Comparison of ENCODE assay signal across 8 mouse cellular contexts in genomic region chr3:26332400-26333238, GRCm38 (mm10). TPM values are rescaled to one million over a fixed set of nuclear protein-coding genes. Genes with fewer than 3 reads are reported as not detected.
DNase-seq lines count a peak whose midpoint lies in the region; ATAC-seq and TF ChIP-seq lines count a peak whose summit lies in the region.

Nlgn1 (minus strand) TSS chr3:26332460.

- no peak for TF ChIP-seq POLR2A in embryonic fibroblast, embryonic 13.5 days (IDR thresholded peaks at IDR 0.05; ENCODE audit: low read depth, low read length)
- no peak for TF ChIP-seq POLR2A in thymus, adult 2 months (IDR thresholded peaks at IDR 0.05; ENCODE audit: control insufficient read depth, extremely low read depth, insufficient read depth, low read length, poor library complexity)

- H3K4me1 ChIP-seq in kidney, embryonic 16.5 days (ENCODE audit: insufficient read depth, low read length): peaks cover 7% of the 10 kb centered on the region; the same call in 1 of the 2 replicates
- H3K4me1 ChIP-seq in embryonic fibroblast, embryonic 13.5 days (ENCODE audit: control insufficient read depth, insufficient read depth, low read length): no peaks in the 10 kb centered on the region
- no peaks in the 10 kb centered on the region for H3K4me1 ChIP-seq in thymus, adult 2 months (replicated peaks; ENCODE audit: control insufficient read depth, insufficient read depth, low read length)

- no peak for DNase-seq in kidney, adult 9 months
- DNase-seq in layer of hippocampus, postnatal 36 days: peak in 1 of 2 experiments; percentile 10
- DNase-seq in neural tube, embryonic 10.5 days (ENCODE audit: extremely low spot score, low spot score): peak; percentile 21
- DNase-seq in thymus, adult 2 months: no peak
- DNase-seq in cerebellum, adult 18-20 months: no peak

- no peaks in the 10 kb centered on the region for H3K9me3 ChIP-seq in kidney, embryonic 16.5 days (ENCODE audit: low read length)

- no peak for ATAC-seq in kidney, embryonic 16.5 days (ENCODE audit: low FRiP score, low TSS enrichment)
- ATAC-seq in granulocyte monocyte progenitor cell, adult 5-6 weeks (replicated peaks; ENCODE audit: poor library complexity, severe bottlenecking): no peak

- 4% methylated on average over 14 of the region's 14 CpGs for WGBS in kidney, embryonic 16.5 days
- 9% methylated on average over 14 of the region's 14 CpGs for WGBS in thymus, adult 2 months

- no peak for TF ChIP-seq CTCF in embryonic fibroblast, embryonic 13.5 days (IDR thresholded peaks at IDR 0.05; ENCODE audit: borderline replicate concordance, insufficient read depth, low read length)
- TF ChIP-seq CTCF in thymus, adult 2 months (IDR thresholded peaks at IDR 0.05; ENCODE audit: borderline replicate concordance, control insufficient read depth, extremely low read depth, insufficient read depth, low read length, poor library complexity): no peak

- no peak within 1 kb of the TSS for H3K27ac ChIP-seq in kidney, embryonic 16.5 days (ENCODE audit: low read length)
- no peak within 1 kb of the TSS for H3K27ac ChIP-seq in embryonic fibroblast, embryonic 13.5 days (ENCODE audit: insufficient read depth, low read length)
- no peak within 1 kb of the TSS for H3K27ac ChIP-seq in thymus, adult 2 months (ENCODE audit: control insufficient read depth, insufficient read depth, low read length)

- H3K27me3 ChIP-seq in kidney, embryonic 16.5 days (ENCODE audit: insufficient read depth, low read length): peaks cover 36% of the 10 kb centered on the region
- H3K27me3 ChIP-seq in thymus, adult 2 months (ENCODE audit: control insufficient read depth, insufficient read depth, low read length): no peaks in the 10 kb centered on the region

- no peaks in the 10 kb centered on the region for H3K36me3 ChIP-seq in kidney, embryonic 16.5 days (ENCODE audit: insufficient read depth, low read length)
- no peaks in the 10 kb centered on the region for H3K36me3 ChIP-seq in thymus, adult 2 months (ENCODE audit: control insufficient read depth, insufficient read depth, low read length)

- peak within 1 kb of the TSS; percentile 93 for H3K4me2 ChIP-seq in kidney, embryonic 16.5 days (replicated peaks; ENCODE audit: low read depth, low read length)

- H3K9ac ChIP-seq in kidney, embryonic 16.5 days (replicated peaks; ENCODE audit: low read length): peak within 1 kb of the TSS; percentile 64

- peak within 1 kb of the TSS; percentile 59 for H3K4me3 ChIP-seq in kidney, embryonic 16.5 days (ENCODE audit: low read length)
- peak within 1 kb of the TSS; percentile 37 for H3K4me3 ChIP-seq in embryonic fibroblast, embryonic 13.5 days (ENCODE audit: insufficient read depth, low read length)
- no peak within 1 kb of the TSS for H3K4me3 ChIP-seq in thymus, adult 2 months (ENCODE audit: control insufficient read depth, insufficient read depth, low read length)

RNA-seq across cellular contexts. Expression of gene Nlgn1, which starts in this region (rescaled TPM):
- 1.5 and 1.7 TPM in 2 replicates for polyA plus RNA-seq in kidney, embryonic 16.5 days (2015; fragmentation: Nextera tagmentation; extraction: Ambion mirVana)
- polyA plus RNA-seq in embryonic fibroblast, embryonic 13.5 days (2011; ENCODE audit: insufficient read length, low read depth, missing spikeins): 0.15 and 0.26 TPM in 2 replicates
- 100 to 1,000 TPM; 104 to 107 TPM for total RNA-seq in layer of hippocampus, postnatal 36 days (2021)
- polyA plus RNA-seq in thymus, adult 2 months (2012; rRNA removed): 0.83 and 0.96 TPM in 2 replicates
- not detected in 2 replicates for total RNA-seq in granulocyte monocyte progenitor cell, adult 5-6 weeks (2014; fragmentation: Nextera tagmentation)
- total RNA-seq in granulocyte monocyte progenitor cell, adult 5-6 weeks (2017): not detected in 2 replicates

Comparison
In these comparisons a context has a peak if more than half of its experiments do, and no peak if none do; other contexts are left out.
1. RNA of gene Nlgn1 (total RNA-seq): 104 to 107 TPM in layer of hippocampus, postnatal 36 days; not detected in granulocyte monocyte progenitor cell, adult 5-6 weeks; every median in the first group is over 100 times any median in the second.